Mouse (Mus musculus) ES-Bruce4 (cell line): Measurements from ENCODE around the gene Zfp941. TPM values are rescaled to one million over a fixed set of nuclear protein-coding genes. Genes with fewer than 3 reads are reported as not detected.
A peak's percentile ranks its signal among the peaks of the same experiment; 100 is the strongest.

ENCODE experiments used
- H3K27ac ChIP-seq: 2 replicates; pipeline ENCODE4 v1.5.1; 2012; ENCODE audit warnings: low read length, inconsistent platforms; ENCODE audit not compliant: insufficient read depth
- H3K27me3 ChIP-seq: 2 replicates; pipeline ENCODE4 v1.6.1; 2012; ENCODE audit warnings: mild to moderate bottlenecking, low read length, inconsistent platforms; ENCODE audit not compliant: control insufficient read depth, poor library complexity, insufficient read depth, severe bottlenecking
- H3K36me3 ChIP-seq: 2 replicates; pipeline ENCODE4 v1.6.1; 2012; ENCODE audit warnings: inconsistent platforms, mild to moderate bottlenecking, low read length, moderate library complexity; ENCODE audit not compliant: control insufficient read depth, poor library complexity, insufficient read depth, severe bottlenecking
- H3K4me1 ChIP-seq: one replicate; pipeline ENCODE4 v1.8.1; 2011; ENCODE audit warnings: low read length; ENCODE audit not compliant: control insufficient read depth, insufficient read depth
- H3K4me3 ChIP-seq: 2 replicates; pipeline ENCODE4 v1.5.1; 2011; ENCODE audit warnings: low read depth, mild to moderate bottlenecking, low read length
- H3K9ac ChIP-seq: 2 replicates; pipeline ENCODE4 v1.6.1; 2012; ENCODE audit warnings: low read depth, mild to moderate bottlenecking, inconsistent platforms; ENCODE audit not compliant: poor library complexity, severe bottlenecking
- H3K9me3 ChIP-seq: replicated peaks from 2 replicates; pipeline ENCODE4 v1.6.1; 2012; ENCODE audit warnings: mild to moderate bottlenecking, low read length, inconsistent platforms; ENCODE audit not compliant: control insufficient read depth, poor library complexity, insufficient read depth, severe bottlenecking
- CTCF ChIP-seq: IDR thresholded peaks from one replicate; pipeline ENCODE4 v1.8.1; 2011; ENCODE audit warnings: low read depth, low read length
- EP300 ChIP-seq: IDR thresholded peaks from 2 replicates; pipeline ENCODE4 v1.6.1; 2011; ENCODE audit warnings: low read depth, low read length; ENCODE audit not compliant: insufficient read depth
- POLR2A ChIP-seq: IDR thresholded peaks from one replicate; pipeline ENCODE4 v1.8.1; 2011; ENCODE audit warnings: low read length; ENCODE audit not compliant: insufficient read depth
- polyA plus RNA-seq: library from polyadenylated mRNA; stranded (reverse); fragments of >200 nt; gene quantifications from 2 replicates; pipeline ENCODE4 v1.2.4, GENCODE M21; 2011; ENCODE audit warnings: low read depth; ENCODE audit not compliant: missing spikeins, insufficient read depth, insufficient read length

Zfp941 gene
- polyA plus RNA-seq, 1 experiment = 23.4 TPM

DNA sequence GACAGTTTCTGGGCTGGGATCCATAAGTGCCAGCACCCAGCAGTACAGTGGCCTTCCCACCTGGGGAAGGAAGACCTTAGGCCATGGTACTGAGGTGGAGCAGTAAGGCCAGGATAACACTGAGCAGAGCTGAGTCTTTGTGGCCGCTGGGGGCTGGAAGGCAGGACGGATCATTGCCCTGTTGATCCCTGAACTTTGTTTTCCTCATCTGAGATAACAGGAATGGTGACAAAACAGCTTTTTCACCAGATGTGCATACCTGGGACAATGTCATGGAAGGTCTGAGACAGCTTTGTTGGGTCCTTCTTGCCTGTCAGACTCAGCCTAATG lies 13.7 kb upstream of the Zfp941 start:
- no peaks in the 10 kb centered on the region for H3K27me3 ChIP-seq
- no peaks in the 10 kb centered on the region for H3K36me3 ChIP-seq
- H3K27ac ChIP-seq = no peak overlapping the region
- peak overlapping the region; percentile 37 for H3K9ac ChIP-seq
- TF ChIP-seq CTCF = no peak
- no peak for TF ChIP-seq EP300
- no peak for TF ChIP-seq POLR2A
- no peaks in the 10 kb centered on the region for H3K9me3 ChIP-seq
- peak overlapping the region; percentile 54 for H3K4me3 ChIP-seq
- H3K4me1 ChIP-seq = peaks cover 2% of the 10 kb centered on the region

DNA sequence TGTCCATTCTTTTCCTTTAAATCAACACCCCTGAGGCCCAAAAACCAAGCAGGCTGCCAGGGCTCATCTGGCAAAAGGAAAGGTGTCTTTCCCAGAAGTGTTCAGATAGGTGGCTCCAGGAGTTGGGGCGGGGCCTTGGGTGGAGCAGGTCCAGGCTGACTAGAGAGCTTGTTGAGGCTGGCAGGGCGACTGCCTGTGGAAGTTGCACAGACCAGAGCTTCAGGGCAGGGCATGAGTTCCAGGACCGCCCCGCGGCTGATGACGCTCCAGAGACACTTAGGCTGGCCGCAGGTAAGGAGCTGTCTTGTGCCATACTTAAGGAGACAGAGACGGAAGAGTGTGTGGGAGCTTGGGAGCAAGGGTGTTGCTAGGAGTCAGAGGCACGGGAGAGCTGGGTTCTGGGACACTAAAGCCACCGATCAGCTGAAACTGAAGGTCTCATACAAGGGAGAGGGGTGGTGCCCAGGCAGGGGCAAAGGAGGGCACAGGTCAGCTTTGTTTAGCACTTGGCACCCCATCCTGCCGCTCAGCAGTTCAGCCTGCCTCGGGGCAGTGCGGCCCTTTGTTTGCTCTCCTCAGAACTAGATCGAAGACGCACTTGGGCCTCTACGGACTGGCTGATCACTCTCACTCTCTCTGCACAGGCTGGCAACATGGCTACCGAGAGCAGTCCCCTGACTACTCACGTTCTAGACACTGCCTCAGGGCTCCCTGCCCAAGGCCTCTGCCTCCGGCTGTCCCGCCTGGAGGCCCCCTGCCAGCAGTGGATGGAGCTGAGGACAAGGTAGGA lies 13.2 kb upstream of the Zfp941 start, which contains the start of gene Urah:
Gene Urah, plus strand, starts transcription at position 51 of the 790 bp plus-strand sequence.
- H3K36me3 ChIP-seq = no peaks in the 10 kb centered on the region
- H3K4me1 ChIP-seq = peaks cover 2% of the 10 kb centered on the region
- no peak for TF ChIP-seq CTCF
- H3K4me3 ChIP-seq = peak within 1 kb of the TSS; percentile 54
- peak within 1 kb of the TSS; percentile 37 for H3K9ac ChIP-seq
- H3K9me3 ChIP-seq = no peaks in the 10 kb centered on the region
- H3K27ac ChIP-seq = peak within 1 kb of the TSS; percentile 24; the same call in 1 of the 2 replicates
- H3K27me3 ChIP-seq = no peaks in the 10 kb centered on the region

DNA sequence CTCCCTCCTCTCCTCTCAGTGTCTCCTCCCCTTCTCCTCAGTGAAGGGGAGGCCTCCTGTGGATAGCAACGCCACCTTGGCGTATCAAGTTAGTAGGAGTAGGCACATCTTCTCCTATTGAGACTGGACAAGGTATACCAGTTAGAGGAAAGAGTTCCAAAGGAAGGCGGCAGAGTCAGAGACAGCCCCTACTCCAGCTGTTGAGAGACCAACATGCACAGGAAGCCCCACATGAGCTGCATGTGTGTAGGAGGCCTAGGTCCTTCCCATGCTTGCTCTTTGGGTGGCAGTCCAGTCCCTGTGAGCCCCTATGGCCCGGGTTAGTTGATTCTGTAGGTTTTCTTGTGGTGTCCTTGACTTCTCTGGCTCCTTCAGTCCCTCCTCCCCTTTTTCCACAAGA lies 11.4 kb upstream of the Zfp941 start:
- TF ChIP-seq POLR2A (no peak), EP300 (no peak), CTCF (no peak)
- H3K27ac ChIP-seq = no peak overlapping the region
- no peaks in the 10 kb centered on the region for H3K36me3 ChIP-seq
- no peaks in the 10 kb centered on the region for H3K27me3 ChIP-seq
- no peak overlapping the region for H3K4me3 ChIP-seq
- peaks cover 2% of the 10 kb centered on the region for H3K4me1 ChIP-seq
- no peak overlapping the region for H3K9ac ChIP-seq
- H3K9me3 ChIP-seq = no peaks in the 10 kb centered on the region

DNA sequence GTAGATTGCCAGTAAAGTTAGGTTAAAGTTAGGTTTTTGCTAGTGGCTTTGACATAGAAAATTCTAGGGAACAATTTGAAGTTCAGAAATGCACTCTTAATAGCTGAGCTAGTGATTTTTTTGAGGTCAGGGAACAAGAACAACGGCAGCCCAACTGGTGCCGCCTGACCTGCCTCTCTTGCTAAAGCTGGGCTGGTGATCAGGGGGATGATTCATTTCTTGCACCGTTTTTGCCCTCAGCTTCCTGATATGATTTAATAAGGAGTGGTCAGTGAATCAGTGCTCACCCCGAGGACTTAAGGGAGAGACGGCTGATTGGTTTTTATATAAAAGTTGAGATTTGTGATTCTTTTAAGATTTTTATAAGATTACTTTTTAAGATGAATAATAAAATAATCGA lies 9.5 kb upstream of the Zfp941 start:
- H3K4me3 ChIP-seq = no peak overlapping the region
- peaks cover 2% of the 10 kb centered on the region for H3K4me1 ChIP-seq
- no peaks in the 10 kb centered on the region for H3K36me3 ChIP-seq
- H3K27ac ChIP-seq = no peak overlapping the region
- no peaks in the 10 kb centered on the region for H3K27me3 ChIP-seq
- TF ChIP-seq POLR2A = no peak
- no peak for TF ChIP-seq CTCF
- no peak for TF ChIP-seq EP300
- H3K9me3 ChIP-seq = no peaks in the 10 kb centered on the region
- H3K9ac ChIP-seq = no peak overlapping the region

DNA sequence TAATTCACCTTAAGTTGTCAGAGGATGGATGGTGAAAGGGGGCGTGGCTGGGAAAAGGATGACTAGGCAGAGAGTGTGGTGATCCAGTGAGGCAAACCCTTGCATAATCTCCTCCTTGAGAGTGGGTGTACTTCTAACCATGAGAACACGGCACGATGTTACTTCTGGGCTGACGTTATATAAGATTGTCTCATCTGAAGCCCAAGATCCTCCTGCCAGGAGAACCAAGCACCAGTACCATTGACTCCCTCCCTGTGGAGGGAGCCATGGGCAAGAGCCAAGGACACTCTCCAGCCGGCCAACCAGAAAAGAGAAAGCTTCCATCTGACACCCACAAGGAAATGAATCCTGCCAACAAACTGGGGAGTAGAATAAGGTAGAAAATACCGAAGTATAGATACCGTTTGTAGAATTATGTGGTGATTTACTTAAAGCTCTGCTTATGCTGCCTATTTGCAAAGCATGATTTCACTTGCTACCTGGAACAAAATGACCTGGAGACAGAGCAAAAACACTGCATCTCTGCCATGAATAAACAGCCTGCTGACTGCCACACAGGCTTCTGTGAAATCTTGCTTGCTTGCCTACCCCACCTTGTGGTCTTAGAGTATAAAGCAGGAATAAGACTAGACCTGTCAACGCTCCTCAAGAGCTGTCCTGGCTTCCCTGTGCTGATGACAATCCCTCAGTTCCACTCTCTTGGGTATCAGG lies 6.3 kb upstream of the Zfp941 start:
- H3K27me3 ChIP-seq = no peaks in the 10 kb centered on the region
- no peak overlapping the region for H3K27ac ChIP-seq
- no peak overlapping the region for H3K9ac ChIP-seq
- TF ChIP-seq EP300 = no peak
- peak; percentile 20 for TF ChIP-seq CTCF
- no peak overlapping the region for H3K4me3 ChIP-seq
- no peaks in the 10 kb centered on the region for H3K9me3 ChIP-seq
- H3K36me3 ChIP-seq = no peaks in the 10 kb centered on the region
- no peaks in the 10 kb centered on the region for H3K4me1 ChIP-seq

DNA sequence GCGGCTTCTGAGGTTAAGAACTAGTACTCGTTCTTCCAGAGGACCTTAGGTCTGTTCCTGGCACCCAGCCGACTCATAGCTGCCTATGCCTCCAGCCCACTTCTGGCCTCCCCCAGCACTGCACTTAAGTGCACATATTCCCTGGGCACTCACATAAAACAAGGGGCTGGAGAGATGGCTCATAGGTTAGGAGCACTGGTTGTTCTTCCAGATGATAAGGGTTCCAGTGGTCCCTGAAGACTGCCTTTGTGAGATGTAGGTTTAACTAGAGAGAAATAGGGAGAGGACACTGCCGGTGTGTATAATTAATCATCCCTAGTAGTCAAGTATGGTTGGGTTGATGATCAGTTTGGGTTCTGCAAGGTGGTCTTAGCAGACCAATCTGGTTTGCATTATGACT lies 753 bp upstream of the Zfp941 start:
- H3K27me3 ChIP-seq = no peaks in the 10 kb centered on the region
- H3K27ac ChIP-seq = no peak overlapping the region
- no peak overlapping the region for H3K4me3 ChIP-seq
- H3K9ac ChIP-seq = no peak overlapping the region
- H3K4me1 ChIP-seq = peaks cover 1% of the 10 kb centered on the region
- no peaks in the 10 kb centered on the region for H3K9me3 ChIP-seq
- TF ChIP-seq CTCF (no peak), EP300 (no peak), POLR2A (no peak)
- peaks cover 5% of the 10 kb centered on the region for H3K36me3 ChIP-seq
